Mouse (Mus musculus) retina, embryonic 14.5 days (tissue): ENCODE data around the gene Rbak.
A peak's percentile ranks its signal among the peaks of the same experiment; 100 is the strongest.
"Not testable (repeated sequence)": the region's sequence is repeated elsewhere in the genome, so short reads cannot be mapped to it uniquely, and the experiment has no call there.

Experiments
- DNase-seq: peaks from one replicate; pipeline ENCODE4 v3.0.0-alpha.2; 2015; ENCODE audit warnings: low spot score

The Rbak gene

DNA sequence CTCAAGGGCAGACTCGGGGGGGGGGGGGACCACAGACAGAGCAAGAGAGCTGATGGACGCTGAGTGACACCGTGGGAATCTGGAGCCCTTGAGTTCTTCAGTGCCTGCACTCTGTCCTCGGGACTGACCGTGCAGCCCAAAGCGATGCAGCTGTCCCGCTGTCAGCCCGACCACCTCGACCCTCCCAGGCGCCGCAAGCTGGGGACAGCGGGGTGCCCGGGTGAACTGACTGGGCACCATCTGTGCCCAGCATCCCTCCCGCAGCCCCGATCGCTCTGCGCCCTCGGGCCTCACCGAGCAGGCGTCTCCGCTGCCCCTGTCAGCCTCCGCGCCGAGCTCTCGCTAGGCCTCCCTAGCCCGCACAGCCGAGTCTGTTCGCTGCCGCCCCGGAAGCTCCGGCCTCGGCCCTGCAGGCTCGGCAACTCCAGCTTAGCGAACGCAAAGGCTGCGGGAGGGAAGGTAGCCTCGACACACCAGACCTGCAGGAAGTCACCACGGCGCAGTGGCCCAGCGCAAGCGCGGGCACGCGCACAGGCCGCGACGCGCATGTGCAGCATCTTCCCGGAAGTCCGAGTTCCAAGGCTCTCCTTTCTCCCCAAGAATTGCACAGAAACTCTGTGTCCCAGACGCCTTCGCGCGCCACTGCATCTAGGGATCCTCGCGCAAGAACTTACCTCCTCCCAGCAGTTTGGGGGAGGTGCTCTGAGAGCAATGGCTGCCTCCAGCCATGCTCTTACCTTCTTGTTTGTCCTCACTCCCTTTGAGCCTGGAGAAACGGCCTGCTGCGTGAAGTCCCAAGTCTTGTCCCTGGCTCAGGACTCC is at the start of gene Rbak, which contains the start of gene Spdye4b:
Gene Rbak (minus strand): TSS at position 521 of the 822 bp plus-strand sequence.
Gene Spdye4b (plus strand): TSS at position 763 of the 822 bp plus-strand sequence.
- DNase-seq: peak; percentile 96

DNA sequence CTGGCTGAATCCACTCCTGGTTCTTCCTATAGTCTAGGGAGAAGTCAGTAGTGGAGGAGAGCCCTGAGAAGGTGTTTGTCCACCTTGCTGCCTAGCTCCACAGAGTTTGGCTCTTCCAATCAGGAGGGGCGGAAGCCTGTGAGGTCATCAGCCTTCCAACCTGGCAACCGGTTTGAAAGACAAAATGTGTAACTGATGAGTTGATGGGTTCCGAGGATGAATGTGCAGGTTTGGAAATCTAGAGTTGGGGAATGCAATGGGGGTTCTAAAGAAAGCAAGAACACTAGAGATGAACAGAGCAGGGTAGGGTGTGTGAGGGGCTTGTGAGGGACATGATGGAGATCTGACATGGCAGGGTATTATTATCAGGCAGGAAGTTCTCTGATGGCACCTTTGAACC is 46.2 kb upstream of the Rbak start, which contains the start of gene Spdye4a:
Gene Spdye4a (minus strand): TSS at position 101 of the 400 bp plus-strand sequence.
- no peak for DNase-seq

DNA sequence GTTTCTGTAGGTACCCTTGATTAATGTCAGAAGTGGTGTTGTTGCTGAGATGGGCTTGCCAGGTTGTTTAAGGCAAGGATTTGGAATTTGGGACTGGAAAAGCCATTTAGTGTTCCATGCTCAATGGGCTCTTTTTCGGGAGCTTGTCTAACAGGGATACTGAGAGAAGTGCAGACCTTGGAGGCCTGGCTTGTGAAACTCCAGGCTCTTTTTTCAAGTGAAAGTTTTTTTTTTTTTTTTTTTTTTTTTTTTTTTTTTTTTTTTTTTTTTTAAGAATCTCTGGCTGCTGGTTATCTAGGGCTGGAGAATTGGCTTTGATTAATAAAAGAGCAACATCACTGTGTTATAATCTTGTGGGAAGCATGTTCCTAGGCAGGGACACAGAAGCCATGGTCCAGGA is 41.7 kb upstream of the Rbak start:
- DNase-seq: no peak

- no peak for DNase-seq
Measured at GRCm38 (mm10) chr5:143220996-143221395, 40.4 kb upstream of the Rbak start.

- no peak for DNase-seq
Measured at GRCm38 (mm10) chr5:143213832-143214231, 33.3 kb upstream of the Rbak start.

DNA sequence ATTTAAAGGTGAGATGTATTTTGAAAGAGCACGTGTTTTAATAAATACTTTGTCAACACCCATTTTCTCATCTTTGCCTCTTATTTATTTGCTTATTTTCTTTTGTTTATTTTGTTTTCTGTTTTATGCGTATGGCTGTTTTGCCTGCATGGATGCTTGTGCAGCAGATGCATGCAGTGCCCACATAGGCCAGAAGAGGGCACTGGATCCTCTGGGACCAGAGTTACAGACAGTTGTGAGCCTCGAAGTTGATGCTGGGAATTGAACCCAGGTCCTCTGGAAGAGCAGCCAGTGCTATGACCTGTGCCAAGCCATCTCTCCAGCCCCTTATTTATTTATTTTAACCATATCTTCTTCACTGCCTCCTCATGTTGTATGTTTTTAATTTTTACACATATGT is 24.4 kb upstream of the Rbak start:
- DNase-seq: no peak

DNA sequence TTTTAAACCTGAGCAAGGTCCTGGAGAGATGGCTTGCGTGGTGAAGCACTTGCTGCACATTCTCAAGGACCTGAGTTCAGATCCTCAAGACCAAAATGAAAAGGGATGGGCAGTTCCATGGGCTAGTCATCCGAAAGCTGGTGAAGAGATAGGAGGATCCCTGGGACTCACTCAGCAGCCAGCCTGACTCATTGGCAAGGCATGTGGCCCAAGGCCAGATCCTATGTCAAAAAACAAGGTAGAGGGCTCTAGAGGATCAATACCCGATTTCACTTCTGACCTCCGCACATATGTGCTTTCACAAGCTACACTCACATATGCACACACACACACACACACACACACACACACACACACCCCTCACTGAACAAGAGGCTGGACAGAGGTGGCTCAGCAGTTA is 15.9 kb upstream of the Rbak start:
- DNase-seq: no peak

- no peak for DNase-seq
Measured at GRCm38 (mm10) chr5:143195166-143195565, 14.6 kb upstream of the Rbak start.

- DNase-seq: not testable (repeated sequence)
Measured at GRCm38 (mm10) chr5:143194747-143195146, 14.2 kb upstream of the Rbak start.

DNA sequence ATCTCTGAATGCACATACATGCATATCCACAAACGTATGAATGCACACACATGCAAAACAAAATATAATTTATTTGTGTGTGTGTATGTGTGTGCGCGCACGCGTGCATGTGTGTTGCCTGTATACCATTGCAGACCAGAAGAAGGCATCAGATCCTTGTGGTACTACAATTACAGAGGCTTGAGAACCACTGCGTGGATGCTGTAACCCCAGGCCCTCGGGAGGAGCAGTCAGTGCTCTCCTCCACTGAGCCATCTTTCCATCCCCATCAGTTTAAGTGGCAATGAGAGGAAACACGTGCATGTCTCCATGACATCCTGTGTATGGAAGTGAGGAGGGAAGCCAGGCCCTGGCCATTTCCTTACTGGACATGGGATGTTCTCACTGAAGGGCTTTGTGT is 12.2 kb upstream of the Rbak start:
- no peak for DNase-seq

- not testable (repeated sequence) for DNase-seq
Measured at GRCm38 (mm10) chr5:143188014-143188413, 7.4 kb upstream of the Rbak start.

DNA sequence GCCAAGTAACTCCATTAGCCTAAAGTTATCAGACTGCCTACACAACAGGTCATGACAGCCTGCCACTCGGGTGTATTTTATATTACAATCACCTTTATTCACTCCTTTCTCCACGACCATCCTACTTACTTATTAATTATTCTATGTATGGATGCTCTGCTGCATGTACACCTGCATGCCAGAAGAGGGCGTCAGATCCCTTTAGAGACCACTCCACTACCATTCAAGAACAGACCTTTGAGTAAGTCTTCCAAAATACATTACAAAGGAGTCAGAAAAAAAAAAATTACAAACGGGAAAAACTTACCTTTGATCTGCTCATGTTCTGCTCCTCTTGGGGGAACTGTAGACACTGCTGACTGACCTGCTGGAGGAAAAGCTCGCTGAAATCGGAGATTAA is 1.4 kb downstream of the Rbak start:
- DNase-seq: peak; percentile 55

- no peak for DNase-seq
Measured at GRCm38 (mm10) chr5:143177541-143178200, 2.9 kb downstream of the Rbak start.

DNA sequence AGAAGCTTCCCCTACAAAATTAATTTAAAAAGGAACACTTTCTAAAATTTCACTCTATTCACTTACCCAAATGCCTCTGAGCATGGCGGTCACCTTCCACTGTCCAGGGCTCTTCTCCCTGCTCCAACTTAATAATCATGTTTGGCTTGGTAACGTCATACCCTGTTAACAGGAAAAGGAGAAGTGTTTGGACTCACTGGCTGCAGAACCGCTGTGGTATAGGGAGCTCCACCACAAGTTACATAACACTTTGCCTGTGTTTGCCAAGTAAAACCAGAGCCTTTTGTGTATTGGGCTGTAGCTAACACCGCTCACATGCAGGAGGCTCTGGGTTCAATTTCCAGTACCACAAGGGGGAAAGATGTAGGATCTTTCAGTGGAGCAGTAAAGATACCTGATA is 4.6 kb downstream of the Rbak start:
- no peak for DNase-seq

GRCm38 (mm10) chr5:143165508-143166070 is 15.0 kb downstream of the Rbak start:
- DNase-seq: peak; percentile 13

DNA sequence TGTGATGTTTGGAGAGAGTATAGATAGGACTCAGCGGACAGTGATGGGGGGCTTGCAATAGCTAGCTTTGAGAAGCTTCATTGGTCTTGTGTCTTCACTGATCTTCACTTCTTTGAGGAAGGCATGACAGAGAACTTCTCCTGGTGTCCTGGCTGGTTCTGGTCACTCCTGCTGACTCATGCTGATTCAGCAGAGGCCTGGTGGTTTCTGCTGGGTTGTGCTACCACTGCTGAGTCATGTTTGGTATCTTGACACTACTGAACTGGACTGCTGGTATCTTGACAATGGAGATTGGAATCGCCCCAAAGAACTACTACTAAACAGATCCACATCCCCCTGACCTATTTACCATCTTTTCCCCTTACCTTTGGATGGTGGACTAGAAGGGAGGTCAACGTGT is 25.0 kb downstream of the Rbak start:
- DNase-seq: no peak

- no peak for DNase-seq
Measured at GRCm38 (mm10) chr5:143153756-143154155, 26.8 kb downstream of the Rbak start.

DNA sequence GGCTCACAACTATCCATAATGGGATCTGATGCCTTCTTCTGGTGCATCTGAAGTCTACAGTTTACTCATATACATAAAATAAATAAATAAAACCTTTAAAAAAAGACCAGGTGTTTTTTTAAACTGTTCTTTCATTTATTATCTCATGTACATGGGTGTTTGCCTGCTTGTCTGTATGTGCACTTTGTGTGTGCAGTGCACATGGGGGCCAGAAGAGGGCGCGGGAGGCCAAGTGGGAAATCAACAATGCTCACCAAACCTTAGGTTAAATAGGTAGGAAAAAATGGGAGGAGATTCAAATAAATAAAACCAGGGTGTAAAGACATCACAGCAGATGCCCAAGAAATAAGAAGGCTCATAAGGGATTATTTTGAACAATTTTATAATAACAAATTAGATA is 30.5 kb downstream of the Rbak start:
- DNase-seq: no peak

GRCm38 (mm10) chr5:143149536-143149935 is 31.0 kb downstream of the Rbak start:
- no peak for DNase-seq

GRCm38 (mm10) chr5:143148661-143149060 is 31.9 kb downstream of the Rbak start:
- DNase-seq: no peak

DNA sequence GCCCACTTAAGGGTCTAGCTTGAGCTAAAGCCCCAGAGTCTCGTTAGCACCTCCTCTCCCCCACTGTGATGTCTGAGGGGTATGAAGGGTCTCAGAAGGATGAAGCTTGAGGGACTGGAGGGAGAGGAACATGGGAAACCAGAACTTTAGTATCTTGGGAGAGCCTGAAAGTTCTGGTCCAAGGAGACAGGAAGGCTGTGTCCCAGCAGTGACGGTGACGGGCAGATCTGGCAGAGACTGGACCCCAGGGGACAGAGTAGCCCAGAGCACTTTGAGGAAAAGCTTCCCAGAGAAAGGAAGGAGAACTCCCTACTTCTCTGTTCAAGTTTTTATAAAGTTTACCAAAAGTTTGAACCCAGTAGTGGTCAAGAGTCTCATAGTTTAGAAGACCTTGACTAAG is 33.1 kb downstream of the Rbak start, which contains the start of gene Olfr718-ps1:
Gene Olfr718-ps1 (minus strand): TSS at position 101 of the 400 bp plus-strand sequence.
- no peak for DNase-seq

DNA sequence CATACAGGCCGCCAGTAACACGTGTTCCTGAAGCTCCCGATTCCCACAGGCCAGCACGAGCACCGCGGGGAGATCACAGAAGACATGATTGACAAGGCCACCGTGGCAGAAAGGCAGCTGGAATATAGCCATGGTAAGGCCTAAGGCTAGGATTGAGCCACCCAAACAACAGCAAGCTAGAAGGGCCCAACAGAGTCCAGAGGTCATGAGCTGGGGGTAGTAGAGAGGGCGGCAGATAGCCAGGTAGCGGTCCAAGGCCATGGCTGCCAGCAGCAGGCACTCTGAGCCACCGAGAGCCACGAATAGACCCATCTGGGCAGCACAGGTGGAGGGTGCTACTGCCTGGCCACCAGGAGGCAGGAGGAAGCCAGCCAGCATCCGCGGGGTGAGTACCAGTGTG is 43.0 kb downstream of the Rbak start:
- DNase-seq: no peak

GRCm38 (mm10) chr5:143135042-143135441 is 45.5 kb downstream of the Rbak start:
- no peak for DNase-seq
